Mouse (Mus musculus): Measurements from ENCODE around the gene Insyn1. TPM values are rescaled to one million over a fixed set of nuclear protein-coding genes. Genes with fewer than 3 reads are reported as not detected.

The Insyn1 gene
- total and polyA plus RNA-seq, 3 experiments: 13.4 to 26.1 (median 23.6) TPM

DNA sequence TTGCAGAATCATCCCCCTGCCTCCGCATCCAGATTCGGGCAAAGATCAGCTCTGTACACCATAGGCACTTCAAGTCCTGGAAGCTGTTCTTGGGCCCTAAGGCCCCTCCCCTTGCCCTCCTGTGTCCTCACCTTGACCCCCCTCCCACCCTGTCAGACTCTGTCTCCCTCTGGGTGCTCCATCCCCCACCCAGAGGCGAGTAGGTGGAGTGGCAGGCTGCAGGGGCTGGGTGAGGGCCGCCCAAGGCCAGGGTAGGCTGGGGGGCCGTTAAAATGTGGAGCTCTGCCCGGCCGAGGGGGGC, 1.4 kb downstream of the Insyn1 start:
- Histone ChIP-seq H3K4me1 (ENCODE audit: control insufficient read depth, insufficient read depth, low read length) (no peaks in the 10 kb centered on the region), H3K27me3 (ENCODE audit: control insufficient read depth, insufficient read depth, low read length) (peaks cover 8% of the 10 kb centered on the region; the same call in 1 of the 2 replicates), H3K79me2 (replicated peaks; ENCODE audit: control insufficient read depth, insufficient read depth, low read length) (no peaks in the 10 kb centered on the region), H3K4me3 (no peak overlapping the region), H3K36me3 (ENCODE audit: control insufficient read depth, insufficient read depth, low read length) (no peaks in the 10 kb centered on the region), H3K27ac (no peak overlapping the region), H3K9ac (ENCODE audit: low read depth, low read length) (no peak overlapping the region)
- DNase-seq: no peak
- 43% methylated on average over 7 of the region's 7 CpGs for WGBS
- no peak for TF ChIP-seq CTCF (IDR thresholded peaks at IDR 0.05)
- no peak for TF ChIP-seq POLR2A (IDR thresholded peaks at IDR 0.05; ENCODE audit: insufficient read depth, low read depth, low read length)
- no peak for TF ChIP-seq EP300 (IDR thresholded peaks at IDR 0.05; ENCODE audit: insufficient read depth, low read depth, low read length)
- intact Hi-C loops (cut with DNase I): loop anchor here (5.0 kb wide), 1 partner anchor 83 kb away; no protein-coding TSS in a partner anchor

DNA sequence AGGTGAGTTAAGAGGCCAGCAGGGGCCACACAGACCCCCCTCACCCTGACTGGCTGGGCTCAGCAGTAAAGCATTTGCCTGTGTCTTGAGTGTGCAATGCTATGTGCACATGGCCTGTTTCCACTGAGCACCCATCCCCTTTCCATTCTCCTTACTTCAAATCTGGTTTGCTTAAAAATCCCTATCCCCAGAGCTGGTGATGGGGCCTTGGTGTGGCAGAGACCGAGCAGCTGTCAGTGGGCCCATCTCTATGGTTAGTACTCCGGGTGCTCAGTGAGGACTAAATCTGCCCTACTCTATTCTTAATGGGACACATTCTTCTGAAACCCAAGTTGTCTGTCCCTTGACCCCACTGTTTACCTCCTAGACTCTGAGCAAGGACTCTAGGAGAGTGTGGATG, 2.0 kb downstream of the Insyn1 start:
- Histone ChIP-seq H3K27ac (no peak overlapping the region), H3K4me1 (ENCODE audit: control insufficient read depth, insufficient read depth, low read length) (no peaks in the 10 kb centered on the region), H3K9ac (ENCODE audit: low read depth, low read length) (no peak overlapping the region), H3K4me3 (no peak overlapping the region), H3K27me3 (ENCODE audit: control insufficient read depth, insufficient read depth, low read length) (peaks cover 8% of the 10 kb centered on the region; the same call in 1 of the 2 replicates), H3K36me3 (ENCODE audit: control insufficient read depth, insufficient read depth, low read length) (no peaks in the 10 kb centered on the region), H3K79me2 (replicated peaks; ENCODE audit: control insufficient read depth, insufficient read depth, low read length) (no peaks in the 10 kb centered on the region)
- intact Hi-C loops (cut with DNase I): no loop called here
- WGBS: 85% methylated on average over 2 of the region's 2 CpGs
- no peak for DNase-seq
- TF ChIP-seq CTCF (IDR thresholded peaks at IDR 0.05) (no peak), POLR2A (IDR thresholded peaks at IDR 0.05; ENCODE audit: insufficient read depth, low read depth, low read length) (no peak), EP300 (IDR thresholded peaks at IDR 0.05; ENCODE audit: insufficient read depth, low read depth, low read length) (no peak)

DNA sequence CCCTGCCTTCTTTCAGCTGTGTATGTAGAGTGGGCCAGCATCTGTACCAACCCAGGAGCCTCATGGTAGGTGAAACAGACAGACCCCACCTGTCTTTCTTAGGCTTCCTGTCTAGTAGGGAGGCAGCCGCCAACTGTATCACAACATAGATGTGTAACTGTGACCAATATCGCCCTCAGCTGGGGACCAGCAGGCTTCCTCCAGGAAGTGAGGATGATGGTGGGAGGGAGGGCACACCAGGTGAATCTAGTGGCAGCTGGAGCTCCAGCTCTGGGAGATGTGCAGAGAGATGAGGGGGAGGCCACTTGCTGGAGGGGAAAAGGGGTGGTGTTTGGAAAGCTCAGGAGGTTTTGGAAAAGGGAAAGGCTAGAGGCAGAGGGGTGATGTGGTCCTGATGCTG, 6.6 kb downstream of the Insyn1 start:
- no peak for TF ChIP-seq CTCF (IDR thresholded peaks at IDR 0.05)
- no peak for TF ChIP-seq POLR2A (IDR thresholded peaks at IDR 0.05; ENCODE audit: insufficient read depth, low read depth, low read length)
- TF ChIP-seq EP300 (IDR thresholded peaks at IDR 0.05; ENCODE audit: insufficient read depth, low read depth, low read length): no peak
- DNase-seq: no peak
- H3K79me2 ChIP-seq (replicated peaks; ENCODE audit: control insufficient read depth, insufficient read depth, low read length): no peaks in the 10 kb centered on the region
- no peaks in the 10 kb centered on the region for H3K36me3 ChIP-seq (ENCODE audit: control insufficient read depth, insufficient read depth, low read length)
- H3K27me3 ChIP-seq (ENCODE audit: control insufficient read depth, insufficient read depth, low read length): peaks cover under 1% of the 10 kb centered on the region; the same call in 1 of the 2 replicates
- WGBS: 68% methylated on average over 2 of the region's 2 CpGs
- H3K4me3 ChIP-seq: no peak overlapping the region
- no peak overlapping the region for H3K27ac ChIP-seq
- no peak overlapping the region for H3K9ac ChIP-seq (ENCODE audit: low read depth, low read length)
- intact Hi-C loops (cut with DNase I): no loop called here
- H3K4me1 ChIP-seq (ENCODE audit: control insufficient read depth, insufficient read depth, low read length): no peaks in the 10 kb centered on the region

DNA sequence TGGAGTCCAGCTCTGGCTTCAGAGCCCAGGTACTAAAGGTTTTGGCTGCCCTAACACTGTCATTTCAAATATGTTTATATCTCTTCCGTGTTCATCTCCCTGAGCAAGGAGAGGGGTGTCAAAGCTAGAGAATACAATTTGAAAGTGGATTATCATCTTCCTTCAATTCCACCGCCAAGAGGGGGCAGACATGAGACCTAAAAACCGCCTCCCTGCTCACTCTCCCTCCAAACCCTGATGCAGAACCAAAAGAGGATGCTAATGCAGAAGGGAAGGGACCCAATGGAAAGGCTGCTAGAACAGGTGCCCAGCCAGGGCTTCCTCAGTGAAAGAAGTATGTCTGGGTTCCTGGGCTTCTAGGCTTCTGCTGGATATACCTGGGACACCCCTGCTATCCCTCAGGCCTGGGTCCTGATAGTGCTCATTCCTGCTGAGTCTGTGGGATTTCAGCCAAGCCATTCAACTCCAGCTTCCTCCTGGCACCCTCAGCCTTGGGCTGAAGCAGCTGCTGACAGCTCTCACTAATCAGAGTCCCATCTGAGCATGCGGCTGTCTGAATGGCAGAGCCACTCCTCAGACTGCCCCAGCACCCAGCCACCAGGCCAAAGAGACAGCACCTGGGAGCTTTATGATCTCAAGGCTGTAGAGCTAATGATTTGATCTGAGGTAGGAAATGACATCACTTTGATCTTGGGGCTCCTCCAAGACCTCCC, 8.2 kb downstream of the Insyn1 start:
- 35% methylated on average over 4 of the region's 4 CpGs for WGBS
- Histone ChIP-seq H3K4me3 (no peak overlapping the region), H3K27ac (no peak overlapping the region), H3K9ac (ENCODE audit: low read depth, low read length) (no peak overlapping the region), H3K27me3 (ENCODE audit: control insufficient read depth, insufficient read depth, low read length) (no peaks in the 10 kb centered on the region), H3K79me2 (replicated peaks; ENCODE audit: control insufficient read depth, insufficient read depth, low read length) (no peaks in the 10 kb centered on the region), H3K36me3 (ENCODE audit: control insufficient read depth, insufficient read depth, low read length) (no peaks in the 10 kb centered on the region), H3K4me1 (ENCODE audit: control insufficient read depth, insufficient read depth, low read length) (no peaks in the 10 kb centered on the region)
- TF ChIP-seq EP300 (IDR thresholded peaks at IDR 0.05; ENCODE audit: insufficient read depth, low read depth, low read length) (no peak), CTCF (IDR thresholded peaks at IDR 0.05) (peak; percentile 42)
- intact Hi-C loops (cut with DNase I): no loop called here
- DNase-seq: no peak

DNA sequence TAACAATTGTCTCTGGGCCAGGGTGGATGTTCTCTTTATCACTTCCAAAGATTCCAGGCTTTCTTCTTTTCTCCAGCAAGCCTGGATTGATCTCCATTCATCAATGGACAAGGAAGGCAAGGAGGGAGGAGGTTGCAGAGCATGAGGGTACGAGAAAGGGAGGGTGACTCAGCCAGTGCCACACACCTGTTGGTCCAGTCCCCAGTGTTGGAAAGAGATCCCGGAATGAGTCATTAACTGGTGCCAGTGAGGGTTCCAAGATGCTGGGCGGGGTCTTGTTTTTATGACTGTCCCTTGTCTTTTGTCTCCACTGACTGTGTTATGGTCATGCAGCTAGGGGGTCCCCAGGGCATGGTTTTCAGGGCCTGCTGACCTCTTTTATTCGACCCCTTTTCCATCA, 9.5 kb downstream of the Insyn1 start:
- H3K9ac ChIP-seq (ENCODE audit: low read depth, low read length): no peak overlapping the region
- no peak for DNase-seq
- no peaks in the 10 kb centered on the region for H3K27me3 ChIP-seq (ENCODE audit: control insufficient read depth, insufficient read depth, low read length)
- TF ChIP-seq POLR2A (IDR thresholded peaks at IDR 0.05; ENCODE audit: insufficient read depth, low read depth, low read length): no peak
- no peak for TF ChIP-seq CTCF (IDR thresholded peaks at IDR 0.05)
- no peak for TF ChIP-seq EP300 (IDR thresholded peaks at IDR 0.05; ENCODE audit: insufficient read depth, low read depth, low read length)
- H3K36me3 ChIP-seq (ENCODE audit: control insufficient read depth, insufficient read depth, low read length): no peaks in the 10 kb centered on the region
- H3K4me1 ChIP-seq (ENCODE audit: control insufficient read depth, insufficient read depth, low read length): no peaks in the 10 kb centered on the region
- intact Hi-C loops (cut with DNase I): no loop called here
- no peak overlapping the region for H3K4me3 ChIP-seq
- 73% methylated on average over 4 of the region's 4 CpGs for WGBS
- no peaks in the 10 kb centered on the region for H3K79me2 ChIP-seq (replicated peaks; ENCODE audit: control insufficient read depth, insufficient read depth, low read length)
- no peak overlapping the region for H3K27ac ChIP-seq

DNA sequence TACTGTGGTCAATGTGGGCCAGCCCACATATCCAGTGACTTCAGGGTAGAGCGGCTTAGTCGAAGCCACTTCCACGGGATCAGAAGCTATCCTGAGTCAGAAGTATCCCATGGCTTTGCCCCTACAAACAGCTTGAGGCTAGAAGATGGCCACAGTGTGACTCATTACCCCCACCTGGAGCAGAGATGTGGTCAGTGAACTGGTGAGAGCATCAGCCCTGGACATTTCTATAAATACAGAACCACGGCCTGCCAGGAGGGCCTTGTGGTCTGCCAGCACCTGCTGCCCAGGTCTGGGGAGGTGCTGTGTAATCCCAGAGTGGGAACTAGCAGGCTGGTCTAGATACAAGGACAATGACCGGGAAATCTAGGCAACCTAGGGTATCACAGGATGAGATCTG, 12.5 kb downstream of the Insyn1 start:
- 83% methylated on average over 5 of the region's 5 CpGs for WGBS
- no peak for TF ChIP-seq EP300 (IDR thresholded peaks at IDR 0.05; ENCODE audit: insufficient read depth, low read depth, low read length)
- Histone ChIP-seq H3K9ac (ENCODE audit: low read depth, low read length) (no peak overlapping the region), H3K27ac (no peak overlapping the region), H3K4me3 (no peak overlapping the region), H3K4me1 (ENCODE audit: control insufficient read depth, insufficient read depth, low read length) (no peaks in the 10 kb centered on the region), H3K36me3 (ENCODE audit: control insufficient read depth, insufficient read depth, low read length) (no peaks in the 10 kb centered on the region), H3K79me2 (replicated peaks; ENCODE audit: control insufficient read depth, insufficient read depth, low read length) (no peaks in the 10 kb centered on the region), H3K27me3 (ENCODE audit: control insufficient read depth, insufficient read depth, low read length) (no peaks in the 10 kb centered on the region)
- DNase-seq: no peak
- intact Hi-C loops (cut with DNase I): no loop called here
